Mouse (Mus musculus): ENCODE data around the gene Bbx. TPM values are rescaled to one million over a fixed set of nuclear protein-coding genes. Genes with fewer than 3 reads are reported as not detected.

The Bbx gene
- polyA plus RNA-seq, 1 experiment from 2014 or later = 29.4 TPM

DNA sequence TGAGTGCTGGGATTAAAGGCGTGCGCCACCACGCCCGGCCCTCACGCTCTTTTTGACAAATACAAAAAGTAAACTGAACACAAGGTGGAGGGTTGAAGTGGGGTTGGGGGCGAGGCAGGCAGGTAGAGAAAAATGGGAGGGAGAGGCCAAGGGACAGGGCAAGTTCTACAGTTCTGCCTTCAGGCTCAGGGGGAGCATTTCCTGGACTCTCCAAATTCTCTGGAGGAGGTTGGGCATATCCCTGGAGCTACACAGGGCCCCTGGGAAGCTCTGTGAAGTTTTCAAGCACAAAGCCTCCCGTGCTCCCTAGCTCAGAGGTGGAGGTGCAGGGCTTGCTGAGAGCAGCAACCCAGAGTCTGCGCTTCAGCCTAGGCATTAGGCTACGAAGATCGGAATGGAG, 249.6 kb downstream of the Bbx start:
- POLR2A ChIA-PET = no interaction called here
- ATAC-seq (no peak), DNase-seq (ENCODE audit: low read depth, low spot score) (no peak)
- in situ Hi-C loops (cut with MboI; ENCODE audit: low pct_unique_long_range_greater_than_20kb) = no loop called here
- TF ChIP-seq CTCF (IDR thresholded peaks at IDR 0.05) = no peak
- CTCF ChIA-PET = no interaction called here
- H3K27me3 ChIP-seq = no peaks in the 10 kb centered on the region

- in situ Hi-C loops (cut with MboI; ENCODE audit: low pct_unique_long_range_greater_than_20kb) = no loop called here
- TF ChIP-seq CTCF (IDR thresholded peaks at IDR 0.05) = no peak
- ATAC-seq (no peak), DNase-seq (ENCODE audit: low read depth, low spot score) (no peak)
- no peaks in the 10 kb centered on the region for H3K27me3 ChIP-seq
- CTCF ChIA-PET = interaction anchor here (0.7 to 1.0 kb wide), 2 partner anchors 20 to 22 kb away, joined by 3 to 4 read pairs; no protein-coding TSS in a partner anchor
- POLR2A ChIA-PET = interaction anchor here (0.5 kb wide), 1 partner anchor 13 kb away, joined by 3 read pairs; no protein-coding TSS in a partner anchor
Measured at GRCm38 (mm10) chr16:50172760-50173159, 259.4 kb downstream of the Bbx start.

DNA sequence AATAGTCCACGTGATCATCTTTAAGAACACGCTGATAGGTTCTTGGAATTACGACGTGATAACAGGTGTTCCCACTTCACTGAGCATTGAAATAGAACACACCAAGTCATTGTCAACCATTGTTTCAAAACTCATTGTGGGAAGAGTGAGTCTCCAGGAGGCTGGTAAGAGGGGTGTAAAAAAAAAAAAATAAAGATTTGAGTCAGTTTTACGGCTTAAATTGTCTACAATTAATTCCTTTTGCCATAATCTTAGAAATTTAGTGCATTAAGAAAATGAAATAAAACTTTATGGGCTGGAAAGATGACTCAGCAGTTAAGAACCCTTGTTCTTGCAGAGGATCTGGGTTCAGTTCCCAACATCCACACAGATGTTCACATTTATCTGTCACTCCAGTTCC, 261.4 kb downstream of the Bbx start:
- DNase-seq (ENCODE audit: low read depth, low spot score) = peak; percentile 50

GRCm38 (mm10) chr16:50167983-50168299, 264.2 kb downstream of the Bbx start:
- TF ChIP-seq CTCF (IDR thresholded peaks at IDR 0.05) = no peak

More for the DNA sequence above, 261.4 kb downstream of the Bbx start:
- in situ Hi-C loops (cut with MboI; ENCODE audit: low pct_unique_long_range_greater_than_20kb) = no loop called here
- POLR2A ChIA-PET = no interaction called here
- peak; percentile 61 for ATAC-seq
- H3K27me3 ChIP-seq = no peaks in the 10 kb centered on the region
- TF ChIP-seq CTCF (IDR thresholded peaks at IDR 0.05) = no peak
- CTCF ChIA-PET = no interaction called here

DNA sequence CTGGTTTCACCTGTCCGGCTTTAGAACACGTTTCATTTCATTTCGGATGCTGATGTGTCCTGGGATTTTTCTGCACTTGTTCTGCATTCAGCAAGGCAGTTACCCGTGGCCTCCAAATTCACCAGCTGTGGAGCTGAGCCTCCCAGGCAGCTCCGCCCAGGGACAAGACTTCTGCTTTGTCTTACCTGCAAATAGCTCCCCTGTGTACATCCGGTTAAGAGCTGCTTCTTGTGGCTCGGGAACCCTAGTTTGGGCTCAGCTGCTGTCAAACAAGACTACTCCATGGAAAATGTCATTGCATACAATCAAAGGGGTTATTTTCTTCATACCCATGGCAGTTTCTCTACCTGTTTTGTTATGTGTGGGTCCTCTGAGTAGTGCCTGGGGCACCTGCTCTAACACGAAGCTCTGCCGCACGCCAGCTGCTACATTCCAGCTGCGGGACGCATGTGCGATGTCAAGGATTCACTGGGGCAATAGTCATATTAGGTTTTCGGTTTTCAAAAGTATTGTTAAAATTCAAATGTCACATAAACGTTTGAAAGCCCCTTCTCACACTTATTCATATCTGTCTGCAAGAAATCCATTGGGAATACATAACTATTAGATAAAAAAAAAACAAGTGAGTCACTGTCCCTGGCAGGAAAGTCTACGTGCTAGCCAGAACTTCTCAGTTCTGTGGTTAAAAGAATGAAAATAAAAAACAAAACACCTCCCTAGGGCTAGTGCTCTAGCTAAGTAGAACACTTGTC, 264.8 kb downstream of the Bbx start:
- TF ChIP-seq CTCF (IDR thresholded peaks at IDR 0.05) = no peak
- ChIA-PET POLR2A (no interaction called here), CTCF (no interaction called here)
- in situ Hi-C loops (cut with MboI; ENCODE audit: low pct_unique_long_range_greater_than_20kb) = no loop called here
- ATAC-seq = no peak
- no peaks in the 10 kb centered on the region for H3K27me3 ChIP-seq
- DNase-seq (ENCODE audit: low read depth, low spot score) = no peak

More at GRCm38 (mm10) chr16:50167983-50168299, 264.2 kb downstream of the Bbx start:
- ChIA-PET CTCF (no interaction called here), POLR2A (no interaction called here)
- no peaks in the 10 kb centered on the region for H3K27me3 ChIP-seq
- DNase-seq (ENCODE audit: low read depth, low spot score) (no peak), ATAC-seq (no peak)
- in situ Hi-C loops (cut with MboI; ENCODE audit: low pct_unique_long_range_greater_than_20kb) = no loop called here

- POLR2A ChIA-PET = no interaction called here
- CTCF ChIA-PET = no interaction called here
Measured at GRCm38 (mm10) chr16:50160418-50161271, 271.5 kb downstream of the Bbx start.

DNA sequence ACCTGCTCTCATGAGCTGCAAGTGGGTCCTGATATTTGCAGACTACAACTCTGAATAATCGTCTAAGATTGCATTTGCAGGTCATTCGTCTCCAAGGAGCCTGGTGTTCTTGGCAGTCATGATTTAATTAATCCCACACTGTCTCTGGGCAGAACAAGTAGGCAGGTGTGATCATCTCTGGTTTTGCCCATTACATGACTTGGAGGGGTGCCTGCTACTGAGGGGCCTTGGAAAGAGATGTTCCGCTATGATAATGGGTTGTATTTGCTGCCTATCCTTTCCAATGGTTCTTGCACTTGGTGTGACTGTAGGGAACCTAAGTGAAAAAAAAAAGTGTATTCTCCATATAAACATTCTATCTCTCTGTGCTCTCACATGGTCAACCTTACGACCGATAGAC, 273.6 kb downstream of the Bbx start:
- CTCF ChIA-PET = no interaction called here
- in situ Hi-C loops (cut with MboI; ENCODE audit: low pct_unique_long_range_greater_than_20kb) = no loop called here

More at GRCm38 (mm10) chr16:50160418-50161271, 271.5 kb downstream of the Bbx start:
- ATAC-seq (no peak), DNase-seq (ENCODE audit: low read depth, low spot score) (no peak)
- no peak for TF ChIP-seq CTCF (IDR thresholded peaks at IDR 0.05)
- no peaks in the 10 kb centered on the region for H3K27me3 ChIP-seq
- in situ Hi-C loops (cut with MboI; ENCODE audit: low pct_unique_long_range_greater_than_20kb) = no loop called here

DNA sequence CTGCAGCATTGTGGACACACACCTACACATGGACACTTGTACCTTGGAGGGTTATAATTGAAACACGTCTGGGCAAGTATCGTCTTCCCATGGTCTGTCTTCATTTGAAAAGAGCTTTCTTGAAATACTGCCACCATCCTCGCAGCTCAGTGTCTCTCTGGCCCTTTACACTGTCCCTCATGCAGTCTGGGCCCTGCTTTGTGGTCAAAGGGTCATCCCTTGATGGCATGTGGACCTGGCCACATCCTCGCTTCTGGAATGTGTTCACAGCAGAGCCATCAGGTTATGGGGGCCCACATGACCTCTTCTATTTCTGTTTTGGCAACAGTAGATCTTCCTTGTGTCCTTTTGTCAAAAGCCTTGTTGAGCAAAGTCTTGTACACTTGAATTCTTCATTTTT, 282.6 kb downstream of the Bbx start:
- H3K27me3 ChIP-seq = no peaks in the 10 kb centered on the region
- no peak for TF ChIP-seq CTCF (IDR thresholded peaks at IDR 0.05)
- ChIA-PET POLR2A (no interaction called here), CTCF (no interaction called here)
- in situ Hi-C loops (cut with MboI; ENCODE audit: low pct_unique_long_range_greater_than_20kb) = no loop called here
- no peak for DNase-seq (ENCODE audit: low read depth, low spot score)
- no peak for ATAC-seq

More for the DNA sequence above, 273.6 kb downstream of the Bbx start:
- POLR2A ChIA-PET = no interaction called here
- H3K27me3 ChIP-seq = no peaks in the 10 kb centered on the region
- no peak for ATAC-seq
- no peak for TF ChIP-seq CTCF (IDR thresholded peaks at IDR 0.05)
- no peak for DNase-seq (ENCODE audit: low read depth, low spot score)

- no peak for TF ChIP-seq CTCF (IDR thresholded peaks at IDR 0.05)
- DNase-seq (ENCODE audit: low read depth, low spot score) = no peak
- H3K27me3 ChIP-seq = no peaks in the 10 kb centered on the region
- POLR2A ChIA-PET = no interaction called here
- in situ Hi-C loops (cut with MboI; ENCODE audit: low pct_unique_long_range_greater_than_20kb) = no loop called here
- no peak for ATAC-seq
- CTCF ChIA-PET = no interaction called here
Measured at GRCm38 (mm10) chr16:50147900-50148299, 284.3 kb downstream of the Bbx start.

Other genes starting within 250 kb of the Bbx start
- not detected for gene Ccdc54, start 158.8 kb upstream of the Bbx start, polyA plus RNA-seq (2021)

Measured in Patski (cell line).